Mouse (Mus musculus) urinary bladder, postnatal 36 days (tissue): ENCODE measurements at regions not wholly inside any gene's neighbourhood (a gene's known extent, or its start where the extent isn't known, plus 50 kb on each side); places are given as distances from the start of the nearest gene placed in this dataset.
"Not testable (repeated sequence)": the region's sequence is repeated elsewhere in the genome, so short reads cannot be mapped to it uniquely, and the experiment has no call there.

Experiments used
- DNase-seq, 2 experiments: peaks; one replicate each; pipeline ENCODE4 v3.0.0; 2022; ENCODE audit warnings: low spot score in 2 of 2, mixed read lengths in 1 of 2

DNA sequence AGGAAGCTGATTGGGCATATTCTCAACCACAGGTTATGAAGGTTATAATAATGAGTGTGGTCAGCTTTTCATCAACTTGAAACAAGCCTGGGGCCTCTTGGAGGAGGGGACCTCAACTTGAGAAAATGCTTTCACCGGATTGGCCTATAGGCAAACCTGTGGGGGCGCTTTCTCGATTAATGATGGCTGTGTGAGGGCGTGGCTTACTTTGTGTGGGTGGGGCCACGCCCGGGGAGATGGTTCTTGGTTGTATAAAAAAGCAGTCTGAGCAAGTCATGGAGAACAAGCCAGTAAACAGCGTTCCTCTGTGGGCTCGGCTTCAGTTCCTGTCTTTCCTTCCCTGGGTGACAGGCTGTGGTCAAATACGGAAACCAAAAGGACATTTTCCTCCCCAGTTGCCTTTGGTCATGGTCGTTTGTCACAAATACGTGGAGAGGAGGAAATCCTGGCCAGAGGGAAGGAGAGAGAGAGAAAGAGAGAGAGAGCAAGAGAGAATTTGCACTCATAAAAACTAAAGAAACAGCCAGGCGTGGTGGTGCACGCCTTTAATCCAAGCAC lies 163.1 kb downstream of the Ifng start:
- no peak for DNase-seq

DNA sequence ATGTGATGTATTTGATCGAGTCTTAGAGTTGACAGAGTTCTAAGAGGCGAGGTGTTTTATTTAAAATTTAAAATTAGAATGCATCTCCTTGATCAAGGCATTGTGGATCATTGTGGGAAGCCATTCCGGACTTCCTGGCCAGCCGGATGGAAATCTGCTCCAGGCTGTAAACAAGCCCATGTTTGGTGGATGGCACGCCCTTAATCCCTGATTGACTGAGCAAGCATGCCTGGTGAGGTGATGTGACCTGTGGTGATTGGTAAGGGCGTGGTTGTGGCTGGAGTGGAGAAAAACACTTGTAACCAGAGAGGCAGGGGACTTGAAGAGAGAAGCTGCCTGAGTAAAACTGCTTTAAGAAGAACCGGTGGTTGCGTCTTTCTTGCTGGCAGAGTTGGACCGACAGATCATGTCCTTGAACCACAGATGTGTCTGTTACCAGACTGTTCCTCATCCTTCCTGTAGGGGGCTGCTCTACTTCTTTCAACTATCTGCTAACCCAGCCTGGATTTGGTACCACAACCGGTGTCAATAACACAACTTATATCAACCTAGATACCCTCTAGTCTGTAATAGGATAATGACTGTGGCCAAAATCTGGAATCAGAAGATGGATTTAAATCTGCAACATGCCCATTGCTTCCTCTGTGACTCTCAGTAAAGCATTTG lies 164.4 kb downstream of the Ifng start:
- no peak for DNase-seq

DNA sequence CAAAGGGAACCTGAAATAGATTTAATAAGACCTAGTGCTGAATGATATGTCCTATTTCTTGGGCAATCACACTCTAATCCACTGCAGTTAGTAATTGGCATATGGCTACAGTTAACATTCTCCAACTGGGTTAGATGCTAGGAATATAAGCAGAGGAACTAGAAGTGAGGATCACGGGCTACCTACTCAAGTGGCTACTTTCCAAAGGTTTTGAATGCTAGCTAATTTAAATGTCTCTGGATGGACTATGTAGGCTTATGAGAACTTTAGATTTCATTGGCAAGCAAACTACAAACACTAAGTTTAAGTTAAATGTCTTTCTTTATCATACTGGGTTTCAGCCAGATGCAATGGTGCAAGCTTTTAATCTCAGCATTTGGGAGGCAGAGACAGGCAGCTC lies 166.6 kb downstream of the Ifng start:
- no peak for DNase-seq

DNA sequence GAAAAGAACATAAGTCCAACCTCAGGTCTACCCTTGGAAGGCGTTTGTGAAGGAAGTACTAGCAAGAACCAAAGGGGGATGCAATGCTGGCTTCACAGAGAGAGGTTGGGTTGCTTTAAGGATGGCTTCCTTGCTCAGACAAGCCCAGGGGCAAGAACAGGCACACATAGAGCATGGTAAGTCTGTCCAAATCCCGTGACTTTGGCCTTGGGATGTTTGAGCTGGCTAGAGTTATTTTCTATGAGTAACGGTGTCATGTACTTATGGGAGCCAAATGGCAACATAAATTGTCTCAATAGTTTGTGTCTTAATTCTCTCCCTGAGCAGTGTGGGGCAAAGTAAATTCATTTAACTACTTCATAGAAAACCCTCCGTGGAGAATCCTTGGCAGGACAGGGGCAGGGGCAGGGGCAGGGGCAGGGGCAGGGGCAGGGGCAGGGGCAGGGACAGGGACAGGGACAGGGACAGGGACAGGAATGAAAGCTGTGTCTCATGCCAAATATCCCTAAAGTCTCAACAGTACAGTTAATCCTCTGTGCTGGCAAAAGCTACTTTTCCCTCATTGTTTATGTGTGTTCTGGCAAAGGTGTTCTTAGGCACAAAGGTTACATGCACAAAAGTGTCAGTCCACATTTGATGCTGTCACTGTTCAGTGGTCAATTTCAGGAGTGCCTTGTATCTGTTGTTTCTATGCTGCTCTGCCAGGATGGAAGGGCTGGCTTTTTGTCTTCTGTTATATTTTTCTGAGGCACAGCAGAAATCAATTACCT lies 167.7 kb downstream of the Ifng start:
- DNase-seq: no peak

DNA sequence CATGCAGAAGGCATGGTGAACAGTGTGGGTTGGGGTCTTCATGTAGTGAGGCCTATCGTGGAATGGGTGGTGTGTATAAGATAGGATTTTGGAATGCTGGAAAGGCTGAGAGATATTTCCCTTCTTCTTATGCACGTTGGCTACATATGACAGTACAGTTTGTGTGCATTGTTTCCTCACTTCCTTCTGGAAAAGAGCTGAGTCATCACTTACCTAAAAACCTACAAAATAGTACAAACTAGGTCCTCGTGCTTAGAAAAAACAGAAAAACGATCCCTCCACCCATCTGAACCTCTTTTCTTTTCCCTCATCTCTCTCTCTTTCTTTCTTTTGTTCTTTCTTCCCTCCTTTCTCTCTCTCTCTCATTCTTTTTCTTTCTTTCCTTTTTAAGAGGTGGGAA lies 168.3 kb downstream of the Ifng start:
- no peak for DNase-seq

DNA sequence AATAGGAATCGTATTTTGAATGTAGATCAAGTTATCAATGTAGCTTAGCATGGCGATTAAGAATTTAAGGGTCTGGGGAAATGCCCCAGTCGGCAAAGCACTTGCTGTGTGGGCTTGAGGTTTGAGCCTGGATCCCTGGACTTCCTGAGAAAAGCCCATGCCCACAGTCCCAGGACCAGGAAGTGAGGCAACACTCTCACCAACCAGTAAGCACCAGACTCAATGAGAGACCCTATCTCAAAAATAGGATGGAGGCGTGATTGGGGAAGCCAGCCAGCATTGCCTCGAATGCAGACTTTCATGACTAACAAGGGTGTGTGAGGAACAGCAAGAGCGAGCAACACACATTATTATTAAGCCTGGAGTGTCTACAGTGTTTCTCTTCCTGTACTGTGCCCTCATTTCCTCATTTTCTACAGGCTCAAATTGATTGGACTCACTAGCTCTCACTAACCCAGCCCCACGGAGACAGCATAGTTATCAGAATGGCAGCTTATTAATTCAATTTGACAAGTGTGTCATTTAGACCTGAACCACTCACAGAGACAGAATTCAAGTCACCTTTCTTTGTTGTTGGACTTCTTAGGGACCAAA lies 170.1 kb downstream of the Ifng start:
- DNase-seq: no peak

DNA sequence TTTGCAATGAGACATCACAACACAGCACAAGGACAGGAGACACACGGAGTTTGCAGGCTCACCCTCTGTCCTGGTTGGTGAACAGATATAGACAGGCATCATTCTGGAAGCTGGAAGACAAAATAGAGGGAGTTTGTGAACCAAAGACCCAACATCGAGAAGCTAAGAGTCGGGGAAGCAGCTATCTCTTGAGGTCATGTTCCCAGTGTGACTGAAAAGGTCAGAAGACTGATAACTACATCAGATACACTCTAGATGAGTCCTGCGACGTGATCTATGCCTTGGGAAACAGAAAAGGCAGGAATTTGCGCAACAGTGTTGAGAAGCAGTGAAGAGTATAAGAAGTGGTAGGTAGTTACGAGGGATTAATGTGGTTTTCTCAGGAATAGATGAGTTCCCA lies 171.2 kb downstream of the Ifng start:
- no peak for DNase-seq

DNA sequence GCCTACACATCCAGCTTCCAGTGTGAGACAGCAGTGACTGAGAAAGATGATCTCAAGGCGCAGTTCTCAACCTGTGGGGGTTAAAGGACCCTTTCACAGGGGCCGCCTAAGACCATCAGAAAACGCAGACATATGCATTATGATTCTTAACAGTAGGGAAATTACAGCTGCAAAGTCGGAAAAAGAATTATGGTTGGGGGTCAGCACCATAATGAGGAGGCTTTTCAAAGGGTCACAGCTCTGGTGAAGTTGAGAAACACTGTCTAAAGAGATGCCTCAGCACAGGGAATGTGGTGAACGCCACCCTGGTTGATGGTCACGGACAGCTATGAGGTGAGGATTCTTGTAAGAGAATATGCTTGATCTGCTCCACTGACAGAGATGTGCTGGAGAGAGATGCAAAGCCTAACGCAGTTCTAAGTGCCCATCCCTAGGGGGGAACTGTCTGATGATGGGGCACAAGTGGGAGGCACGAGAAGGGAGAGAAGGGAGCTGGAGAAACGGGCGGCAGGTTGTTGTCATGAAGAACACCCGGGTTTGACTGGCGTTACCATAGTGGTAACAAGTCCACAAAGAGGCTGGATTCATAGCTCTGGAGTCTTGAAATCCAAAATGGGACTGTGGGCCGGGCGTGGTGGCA lies 172.3 kb downstream of the Ifng start:
- DNase-seq: no peak

DNA sequence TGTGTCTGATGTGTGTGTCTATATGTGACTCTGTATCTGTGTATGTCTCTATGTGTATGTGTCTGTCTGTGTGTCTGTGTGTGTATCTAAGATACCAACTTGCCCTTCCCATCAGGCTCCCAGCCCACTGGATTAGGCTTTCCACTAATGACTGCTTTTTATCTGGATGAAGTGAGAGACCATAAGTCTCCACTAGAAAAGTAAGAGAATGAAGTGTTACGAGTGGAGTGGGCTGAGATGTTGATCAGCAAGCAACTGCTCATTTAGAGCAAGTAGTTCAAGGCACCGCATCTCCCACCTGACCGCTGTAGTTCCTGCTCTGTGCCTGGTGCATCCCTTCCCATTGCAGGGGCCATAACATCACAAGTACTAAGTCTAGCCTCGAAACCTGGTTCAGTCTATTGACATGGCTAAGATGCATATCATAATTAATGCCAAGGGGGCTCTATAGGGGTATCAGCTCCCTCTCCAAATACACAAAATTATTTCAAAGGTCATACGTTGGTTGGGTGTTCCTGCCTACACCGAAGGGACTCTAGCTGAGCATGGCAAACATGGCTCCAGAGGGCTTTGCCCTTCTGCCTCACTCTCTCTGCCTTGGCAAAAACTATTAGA lies 173.5 kb downstream of the Ifng start:
- no peak for DNase-seq

DNA sequence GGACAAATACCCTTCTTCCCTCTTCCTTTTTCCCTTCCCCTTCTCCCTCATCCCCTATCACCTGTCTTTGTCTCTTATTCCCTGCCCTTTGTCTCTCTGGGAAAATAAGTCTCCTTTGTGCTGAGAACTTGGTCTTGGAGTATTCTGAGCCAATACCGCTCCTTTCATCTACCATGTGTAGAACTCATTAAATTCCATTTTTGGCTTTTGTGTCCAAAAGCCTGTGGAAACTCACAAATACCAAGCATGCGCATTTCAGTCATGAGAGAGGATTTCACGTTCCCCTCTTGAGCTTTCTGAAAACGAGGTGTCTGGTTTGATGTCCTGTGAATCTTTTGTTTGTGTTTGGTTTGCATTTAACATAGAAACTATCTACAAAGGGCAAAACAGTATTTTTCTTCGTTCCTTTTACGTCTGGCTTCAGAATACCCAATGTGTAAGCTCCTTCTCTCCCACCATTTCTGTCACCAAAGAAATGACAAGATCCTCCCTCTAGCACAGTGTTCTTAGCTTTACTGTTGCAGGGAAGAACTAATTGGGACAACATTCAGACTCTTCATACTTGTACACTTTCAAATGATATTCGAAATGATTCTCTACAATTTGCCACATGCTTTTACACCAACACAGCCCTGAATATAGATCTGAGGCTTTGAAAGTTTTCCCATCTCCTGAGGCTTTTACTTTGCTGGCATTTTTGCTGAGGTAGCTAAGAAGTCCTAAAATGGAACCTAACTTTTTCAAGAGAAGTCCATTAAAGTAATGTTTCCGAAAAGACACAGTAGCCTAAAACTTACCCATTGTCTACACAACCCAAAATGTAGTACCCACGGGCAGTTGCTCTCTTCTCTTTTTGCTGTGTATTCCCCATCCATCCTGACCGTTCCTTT lies 174.5 kb downstream of the Ifng start:
- DNase-seq: no peak

DNA sequence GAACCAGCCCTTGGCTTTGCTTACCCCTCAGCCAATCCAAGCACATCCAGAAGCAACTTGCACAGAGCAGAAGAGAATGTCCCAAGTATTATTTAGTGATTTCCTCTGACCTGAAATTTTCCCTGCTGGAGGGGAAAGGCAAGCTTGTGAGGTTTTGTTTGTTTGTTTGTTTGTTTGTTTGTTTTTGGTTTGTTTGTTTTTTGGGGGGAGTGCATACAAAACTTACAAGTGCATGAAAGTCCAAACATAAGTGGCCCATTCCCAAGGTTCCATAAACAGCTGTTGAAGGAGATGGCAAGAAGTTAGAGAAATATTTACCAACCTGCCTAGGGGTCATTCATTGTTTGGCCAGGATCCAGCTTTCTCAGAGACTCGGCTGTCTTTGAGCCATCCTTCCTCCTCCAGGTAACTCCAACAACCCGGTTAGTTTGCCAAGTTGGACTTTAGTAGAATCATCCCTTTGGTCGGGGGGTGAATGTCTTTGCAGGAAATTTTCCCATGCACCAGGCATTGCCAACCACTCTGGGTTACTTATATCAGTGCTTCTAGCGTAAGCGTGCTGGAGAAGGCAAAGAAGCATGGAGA lies 175.3 kb downstream of the Ifng start:
- DNase-seq: no peak

DNA sequence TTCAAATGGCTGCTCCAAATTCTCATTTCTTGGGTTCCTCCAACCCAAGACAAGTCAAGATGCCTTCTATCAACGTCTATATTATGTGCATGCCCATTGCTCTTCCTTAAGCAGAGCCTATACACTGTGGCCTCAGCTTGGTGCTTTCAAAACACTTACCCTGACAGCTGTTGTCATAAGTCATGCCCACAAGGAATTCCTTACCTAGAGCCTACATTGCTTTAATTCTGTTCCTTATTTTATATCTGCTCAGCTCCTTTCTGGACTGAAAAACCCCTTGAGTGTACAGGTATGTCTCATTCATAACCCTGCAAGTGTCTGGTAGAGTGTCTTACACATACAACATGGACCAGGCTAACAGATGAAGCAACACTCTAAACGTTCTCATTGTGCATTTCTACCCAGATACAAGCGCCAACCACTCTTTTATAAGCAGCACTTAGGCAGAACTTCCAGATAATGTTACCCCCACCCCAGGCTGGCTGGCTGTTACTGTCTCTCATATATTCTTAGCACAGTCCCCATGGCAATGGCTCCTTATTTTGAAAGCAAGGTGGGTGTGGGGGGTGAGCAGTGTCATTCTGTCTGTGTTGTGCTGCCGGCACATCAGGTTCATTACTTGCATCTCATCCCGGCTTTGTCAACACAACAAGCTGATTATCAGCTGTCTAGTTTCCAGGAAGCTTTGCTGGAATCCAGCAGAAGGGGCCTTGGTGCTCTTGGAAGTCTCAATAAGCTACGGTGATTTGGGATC lies 176.6 kb downstream of the Ifng start:
- no peak for DNase-seq

DNA sequence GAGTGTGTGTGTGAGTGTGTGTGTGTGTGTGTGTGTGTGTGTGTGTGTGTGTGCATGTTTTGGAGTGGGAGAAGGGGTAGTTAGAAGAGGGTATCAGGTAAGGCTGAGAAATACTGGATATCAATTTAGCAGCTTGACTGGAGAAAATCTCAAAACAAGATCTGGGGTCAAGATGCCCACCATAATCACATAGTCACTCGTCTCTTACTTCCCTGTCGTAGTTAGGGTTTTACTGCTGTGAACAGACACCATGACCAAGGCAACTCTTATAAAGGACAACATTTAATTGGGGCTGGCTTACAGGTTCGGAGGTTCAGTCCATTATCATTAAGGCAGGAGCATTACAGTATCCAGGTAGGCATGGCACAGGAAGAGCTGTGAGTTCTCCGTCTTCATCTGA lies 177.4 kb downstream of the Ifng start:
- DNase-seq: not testable (repeated sequence)

DNA sequence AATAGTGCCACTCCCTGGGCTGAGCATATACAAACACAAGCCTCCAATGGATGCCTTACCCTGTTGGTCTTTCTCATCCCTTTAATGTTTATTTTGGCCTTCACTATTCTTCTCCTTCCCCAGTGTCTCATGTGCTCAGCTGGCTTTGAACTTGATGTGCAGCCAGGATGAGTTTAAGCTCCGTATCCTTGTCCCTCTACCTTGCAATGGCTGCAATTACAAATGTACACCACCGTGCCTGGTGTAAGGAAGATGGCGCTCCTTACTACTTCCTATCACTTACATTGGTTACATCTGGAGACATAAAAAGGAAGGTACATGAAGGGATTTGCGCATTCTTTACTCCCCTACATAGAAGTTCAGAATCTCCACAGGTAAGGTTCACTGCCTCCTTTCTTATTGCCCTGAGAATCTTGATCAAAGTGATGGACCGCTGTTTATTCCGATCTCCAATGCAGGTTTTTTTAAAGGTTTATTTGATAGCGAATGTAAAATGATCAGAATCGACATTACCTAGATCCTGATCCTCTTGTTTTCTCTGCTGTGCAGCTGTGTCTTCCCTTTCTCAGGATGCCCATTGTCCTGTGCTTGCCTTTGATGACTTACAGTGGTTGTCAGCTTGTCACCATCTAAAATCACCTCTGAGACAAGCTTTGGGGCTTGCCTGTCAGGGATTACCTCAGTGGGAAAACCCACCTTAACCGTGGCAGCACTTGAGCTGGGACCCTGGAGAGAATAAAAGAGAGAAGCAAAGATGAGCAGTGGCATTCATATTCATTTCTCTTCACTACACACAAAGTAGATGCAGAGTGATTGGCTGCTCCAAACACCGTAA lies 178.1 kb downstream of the Ifng start:
- DNase-seq: no peak

DNA sequence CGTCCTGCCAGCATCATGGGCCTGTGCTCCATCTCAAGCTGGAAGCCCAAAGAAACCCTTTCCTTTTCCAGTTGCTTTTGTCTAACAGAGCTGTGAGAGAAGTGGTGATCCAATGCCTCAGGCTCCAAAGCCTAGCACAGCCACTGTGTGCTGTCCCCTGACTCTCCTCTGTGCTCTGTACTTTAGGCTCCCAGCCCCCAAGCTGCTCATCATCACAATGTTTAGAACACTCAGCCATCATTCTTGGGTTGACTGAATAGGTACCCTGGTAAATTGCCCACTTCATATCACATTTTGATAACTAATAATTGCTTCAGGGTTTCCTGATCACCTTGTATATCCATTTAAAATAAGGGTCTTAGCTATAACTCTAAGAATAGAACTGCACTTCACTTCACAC lies 178.8 kb downstream of the Ifng start:
- no peak for DNase-seq

DNA sequence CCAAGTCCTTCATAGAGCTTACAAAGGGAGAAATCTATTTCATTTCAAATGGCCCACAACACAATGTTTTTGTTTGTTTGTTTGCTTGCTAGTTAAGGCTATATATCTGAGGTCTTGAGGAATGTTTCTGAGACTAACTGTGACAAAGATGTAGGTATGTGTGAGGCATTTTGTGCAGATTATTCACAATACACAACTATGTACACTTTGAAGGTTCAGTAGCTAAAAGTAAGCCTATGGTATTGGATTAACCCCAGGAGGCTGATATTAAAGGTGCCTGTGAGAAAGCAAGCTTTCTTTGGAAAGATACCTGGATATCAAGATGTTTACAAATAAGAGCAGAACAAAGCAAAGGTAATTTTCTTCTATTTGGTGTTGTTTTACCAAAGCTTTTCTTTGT lies 179.8 kb downstream of the Ifng start:
- DNase-seq: no peak

DNA sequence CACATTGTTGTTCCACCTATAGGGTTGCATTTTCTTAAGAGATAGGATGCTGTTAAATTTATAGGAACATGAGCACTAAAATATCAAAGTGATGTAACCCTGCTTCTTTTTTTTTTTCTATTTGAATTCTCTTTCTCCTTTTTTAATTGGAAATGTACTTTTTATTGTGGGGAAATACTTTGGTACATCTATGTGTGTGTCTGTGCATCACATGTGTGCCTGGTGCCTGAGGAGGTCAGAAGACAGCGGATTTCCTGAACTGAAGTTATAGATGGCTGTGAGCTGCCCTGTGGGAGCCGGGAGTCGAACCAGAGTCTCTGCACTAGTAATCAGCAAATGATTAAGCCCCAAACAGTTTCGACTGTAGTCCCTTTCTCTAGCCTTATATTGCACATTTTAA lies 180.7 kb downstream of the Ifng start:
- DNase-seq: no peak

DNA sequence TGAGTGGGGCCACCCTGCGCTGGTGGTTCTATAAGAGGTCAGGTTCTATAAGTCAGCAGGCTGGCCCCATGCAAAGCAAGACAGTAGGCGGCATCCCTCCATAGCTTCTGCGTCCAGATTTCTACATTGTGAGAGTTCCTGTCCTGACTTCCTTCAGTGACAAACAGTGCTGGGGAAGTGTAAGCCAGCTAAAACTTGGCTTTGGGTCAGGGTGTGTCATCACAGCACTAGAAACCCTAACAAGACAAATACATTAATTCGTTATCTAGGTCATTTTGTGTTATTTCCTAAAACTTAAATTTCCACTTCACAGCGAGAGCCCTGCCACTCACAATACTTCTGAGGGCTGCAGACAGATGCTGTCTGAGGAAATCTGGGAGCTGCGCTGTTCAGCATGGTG lies 181.3 kb downstream of the Ifng start:
- DNase-seq: no peak

DNA sequence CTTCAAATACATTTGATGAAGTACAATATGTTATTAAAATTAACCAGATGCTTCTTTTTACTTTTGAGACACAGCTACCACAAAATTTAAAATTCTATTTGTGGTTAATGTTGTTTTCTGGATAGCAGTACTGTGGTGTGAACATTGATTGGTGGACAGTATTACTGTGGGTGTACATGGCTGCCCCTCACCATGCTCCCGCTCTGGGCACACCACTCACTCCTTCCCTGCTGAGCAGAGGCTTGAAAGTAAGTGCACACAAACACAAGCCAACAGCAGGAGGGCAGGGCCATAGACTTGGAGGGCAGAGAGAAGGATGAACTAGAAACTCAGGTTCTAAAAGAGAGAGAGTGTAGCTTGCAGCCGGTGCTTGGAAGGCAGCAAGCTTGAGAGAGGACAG lies 182.1 kb downstream of the Ifng start:
- no peak for DNase-seq
